Mouse (Mus musculus) C2C12 (cell line): ENCODE results near the gene Smtn. TPM values are rescaled to one million over a fixed set of nuclear protein-coding genes. Genes with fewer than 3 reads are reported as not detected.

ENCODE experiments used
- H3K27me3 ChIP-seq: one replicate; pipeline ENCODE4 v1.6.1; 2011; ENCODE audit not compliant: control insufficient read depth, insufficient read depth, insufficient read length
- H3K36me3 ChIP-seq: one replicate; pipeline ENCODE4 v1.6.1; 2011; ENCODE audit not compliant: control insufficient read depth, insufficient read depth
- H3K4me3 ChIP-seq: one replicate; pipeline ENCODE4 v1.5.1; 2011; ENCODE audit warnings: mild to moderate bottlenecking, control low read depth; ENCODE audit not compliant: poor library complexity, insufficient read depth, severe bottlenecking
- H3K79me2 ChIP-seq: one replicate; pipeline ENCODE4 v1.6.1; 2011; ENCODE audit not compliant: control insufficient read depth, insufficient read depth
- H3K79me3 ChIP-seq: one replicate; pipeline ENCODE4 v1.6.1; 2011; ENCODE audit warnings: low read depth, control low read depth
- H3ac ChIP-seq: one replicate; pipeline ENCODE3; 2011; ENCODE audit warnings: low read depth; ENCODE audit not compliant: control insufficient read depth, insufficient read length
- CEBPB ChIP-seq: IDR thresholded peaks from one replicate; pipeline ENCODE4 v1.6.1; 2011; ENCODE audit warnings: low read depth, mild to moderate bottlenecking, control low read depth, moderate library complexity
- CTCF ChIP-seq: IDR thresholded peaks from one replicate; pipeline ENCODE4 v1.5.1; 2011; ENCODE audit not compliant: control insufficient read depth, insufficient read depth, insufficient read length
- FOSL1 ChIP-seq: IDR thresholded peaks from one replicate; pipeline ENCODE4 v1.8.0; 2011; ENCODE audit warnings: mild to moderate bottlenecking, low read length; ENCODE audit not compliant: poor library complexity, insufficient read depth, severe bottlenecking
- MAX ChIP-seq: IDR thresholded peaks from one replicate; pipeline ENCODE4 v1.6.1; 2011; ENCODE audit warnings: mild to moderate bottlenecking, control low read depth
- MYOD1 ChIP-seq: IDR thresholded peaks from one replicate; pipeline ENCODE4 v1.6.1; 2011; ENCODE audit warnings: low read depth; ENCODE audit not compliant: control insufficient read depth, insufficient read length
- MYOG ChIP-seq: IDR thresholded peaks from one replicate; pipeline ENCODE4 v1.6.1; 2011; ENCODE audit not compliant: control insufficient read depth, insufficient read length; ENCODE audit errors: extremely low read depth
- USF1 ChIP-seq: IDR thresholded peaks from one replicate; pipeline ENCODE4 v1.6.1; 2011; ENCODE audit warnings: low read depth, mild to moderate bottlenecking, control low read depth, moderate library complexity
- polyA plus RNA-seq: library from polyadenylated mRNA; unstranded; fragments of >200 nt; fragmentation: generic; extraction: Trizol; gene quantifications from one replicate; pipeline ENCODE4 v1.2.1, GENCODE M21; 2012; ENCODE audit warnings: missing spikeins

Smtn gene
- polyA plus RNA-seq, 1 experiment, result 45.9 TPM

GRCm38 (mm10) chr11:3489036-3489435 lies 51.4 kb downstream of the Smtn start:
- H3K36me3 ChIP-seq, result no peaks in the 10 kb centered on the region
- H3K79me3 ChIP-seq, result no peaks in the 10 kb centered on the region
- no peak overlapping the region for H3K4me3 ChIP-seq
- TF ChIP-seq FOSL1 (no peak), USF1 (no peak)
- no peak overlapping the region for H3ac ChIP-seq
- H3K27me3 ChIP-seq, result peaks cover 4% of the 10 kb centered on the region
- H3K79me2 ChIP-seq, result no peaks in the 10 kb centered on the region

- no peaks in the 10 kb centered on the region for H3K36me3 ChIP-seq
- H3K79me3 ChIP-seq, result no peaks in the 10 kb centered on the region
- no peak within 1 kb of the TSS for H3K4me3 ChIP-seq
- H3ac ChIP-seq, result no peak within 1 kb of the TSS
- no peaks in the 10 kb centered on the region for H3K79me2 ChIP-seq
- peaks cover 4% of the 10 kb centered on the region for H3K27me3 ChIP-seq
- TF ChIP-seq CEBPB (no peak), MYOG (no peak), MYOD1 (no peak), FOSL1 (no peak), MAX (no peak), USF1 (no peak), CTCF (no peak)
Observed at GRCm38 (mm10) chr11:3487952-3488570, 52.4 kb downstream of the Smtn start, which contains the start of gene Pla2g3. TSS of gene Pla2g3 (plus strand) at chr11:3488284.

DNA sequence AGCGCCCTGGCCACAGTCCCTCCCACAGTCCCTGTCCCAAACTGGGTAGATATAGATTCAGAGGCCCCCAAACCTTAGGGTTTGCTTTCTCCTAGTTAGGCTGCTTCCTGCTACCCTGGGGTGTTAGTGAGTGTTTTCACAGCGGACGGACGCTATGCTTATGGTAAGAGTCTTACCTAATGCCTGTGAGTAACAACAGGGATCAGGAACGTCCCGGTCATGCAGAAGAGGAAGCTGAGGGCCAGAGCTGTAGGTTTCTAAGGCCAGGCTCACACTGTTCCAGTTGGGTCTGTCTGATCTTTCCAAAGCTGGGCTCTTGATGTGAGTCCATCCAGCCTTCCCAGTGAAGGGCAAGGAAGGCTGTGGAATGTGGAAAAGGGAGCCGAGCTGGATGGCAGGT lies 54.1 kb downstream of the Smtn start:
- Histone ChIP-seq H3K27me3 (no peaks in the 10 kb centered on the region), H3K36me3 (no peaks in the 10 kb centered on the region), H3ac (no peak overlapping the region), H3K4me3 (no peak overlapping the region), H3K79me3 (no peaks in the 10 kb centered on the region), H3K79me2 (no peaks in the 10 kb centered on the region)
- TF ChIP-seq CEBPB, result no peak
- no peak for TF ChIP-seq CTCF
- no peak for TF ChIP-seq MYOD1
- TF ChIP-seq MYOG, result no peak
- no peak for TF ChIP-seq MAX
- TF ChIP-seq FOSL1, result no peak
- no peak for TF ChIP-seq USF1

GRCm38 (mm10) chr11:3483980-3484642 lies 56.3 kb downstream of the Smtn start:
- Histone ChIP-seq H3K27me3 (no peaks in the 10 kb centered on the region), H3K79me3 (no peaks in the 10 kb centered on the region), H3K36me3 (no peaks in the 10 kb centered on the region), H3ac (no peak overlapping the region), H3K4me3 (no peak overlapping the region), H3K79me2 (no peaks in the 10 kb centered on the region)
- no peak for TF ChIP-seq MAX
- no peak for TF ChIP-seq MYOG
- no peak for TF ChIP-seq FOSL1
- TF ChIP-seq USF1, result no peak
- TF ChIP-seq CEBPB, result no peak
- no peak for TF ChIP-seq CTCF
- no peak for TF ChIP-seq MYOD1

DNA sequence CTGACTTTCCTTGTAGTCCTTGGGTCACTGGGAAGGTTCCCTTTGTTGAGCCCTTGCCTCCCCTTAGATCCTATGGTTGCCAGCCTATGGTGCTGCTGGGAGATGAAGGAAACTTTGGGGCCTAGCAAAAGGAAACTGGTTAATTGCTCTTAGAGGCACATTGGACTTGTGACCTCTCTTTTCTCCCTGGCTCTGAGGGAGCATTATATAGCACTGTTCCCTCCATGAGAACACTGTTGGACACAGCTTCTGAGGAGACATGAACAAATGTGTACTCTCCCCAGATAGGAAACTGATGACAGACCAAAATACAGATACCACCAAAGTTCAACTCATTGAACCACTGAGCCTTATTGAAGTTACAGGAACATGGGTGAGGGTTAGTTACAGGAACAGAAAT lies 64.9 kb downstream of the Smtn start:
- TF ChIP-seq MYOD1 (no peak), MYOG (no peak), USF1 (no peak), MAX (no peak), CEBPB (no peak)
- Histone ChIP-seq H3K27me3 (no peaks in the 10 kb centered on the region), H3K36me3 (no peaks in the 10 kb centered on the region), H3ac (no peak overlapping the region), H3K79me3 (no peaks in the 10 kb centered on the region), H3K4me3 (no peak overlapping the region), H3K79me2 (no peaks in the 10 kb centered on the region)

- H3ac ChIP-seq, result no peak overlapping the region
- H3K79me2 ChIP-seq, result no peaks in the 10 kb centered on the region
- H3K27me3 ChIP-seq, result no peaks in the 10 kb centered on the region
- H3K36me3 ChIP-seq, result no peaks in the 10 kb centered on the region
- H3K79me3 ChIP-seq, result no peaks in the 10 kb centered on the region
- TF ChIP-seq CTCF, result peak; percentile 82
- TF ChIP-seq MYOD1, result no peak
- H3K4me3 ChIP-seq, result no peak overlapping the region
Observed at GRCm38 (mm10) chr11:3474480-3475115, 65.8 kb downstream of the Smtn start.
